Mouse (Mus musculus) lung, embryonic 16.5 days (tissue): ENCODE results near the gene Frmd5. TPM values are rescaled to one million over a fixed set of nuclear protein-coding genes. Genes with fewer than 3 reads are reported as not detected.

Experiments used
- ATAC-seq: fragments of 200-750 bp; cut with Nextera tagmentation; 2 replicates; pipeline ENCODE4 v1.8.0; 2017; ENCODE audit warnings: low read depth, mild to moderate bottlenecking, moderate library complexity
- H3K27ac ChIP-seq: fragments of 300-500 bp; sonication (generic); 2 replicates; pipeline ENCODE4 v1.5.1; 2014; ENCODE audit warnings: mild to moderate bottlenecking, control low read depth, low read length
- H3K27me3 ChIP-seq: fragments of 300-500 bp; sonication (generic); 2 replicates; pipeline ENCODE4 v1.6.1; 2014; ENCODE audit warnings: low read depth, low read length, mixed read lengths; ENCODE audit not compliant: control insufficient read depth, insufficient read depth
- H3K36me3 ChIP-seq: fragments of 300-500 bp; sonication (generic); 2 replicates; pipeline ENCODE4 v1.6.1; 2014; ENCODE audit warnings: low read length; ENCODE audit not compliant: control insufficient read depth, insufficient read depth
- H3K4me1 ChIP-seq: fragments of 300-500 bp; sonication (generic); replicated peaks from 2 replicates; pipeline ENCODE4 v1.6.1; 2014; ENCODE audit warnings: low read length, mixed read lengths; ENCODE audit not compliant: control insufficient read depth, insufficient read depth
- H3K4me2 ChIP-seq: fragments of 300-500 bp; sonication (generic); 2 replicates; pipeline ENCODE4 v1.6.1; 2014; ENCODE audit warnings: low read depth, low read length, control low read depth
- H3K4me3 ChIP-seq: fragments of 300-500 bp; sonication (generic); 2 replicates; pipeline ENCODE4 v1.5.1; 2014; ENCODE audit warnings: mild to moderate bottlenecking, low read length, control low read depth
- H3K9ac ChIP-seq: fragments of 300-500 bp; sonication (generic); 2 replicates; pipeline ENCODE4 v1.6.1; 2014; ENCODE audit warnings: low read length, control low read depth
- H3K9me3 ChIP-seq: fragments of 300-500 bp; sonication (generic); 2 replicates; pipeline ENCODE4 v1.6.1; 2016; ENCODE audit warnings: low read length; ENCODE audit not compliant: control insufficient read depth
- WGBS: fragments of 180-500 bp; shearing (Covaris S2); extraction: QIAGEN DNeasy Blood & Tissue Kit; methylation state at CpG from one replicate; pipeline ENCODE4 v1.1.7; 2014; 5-methylcytosine and 5-hydroxymethylcytosine counted together
- polyA plus RNA-seq: library from polyadenylated mRNA; unstranded; fragments of >200 nt; fragmentation: Nextera tagmentation; extraction: Ambion mirVana; gene quantifications from 2 replicates; pipeline ENCODE4 v1.2.1, GENCODE M21; 2015

Gene Frmd5
- polyA plus RNA-seq, 1 experiment from 2014 or later: 4.4 TPM

DNA sequence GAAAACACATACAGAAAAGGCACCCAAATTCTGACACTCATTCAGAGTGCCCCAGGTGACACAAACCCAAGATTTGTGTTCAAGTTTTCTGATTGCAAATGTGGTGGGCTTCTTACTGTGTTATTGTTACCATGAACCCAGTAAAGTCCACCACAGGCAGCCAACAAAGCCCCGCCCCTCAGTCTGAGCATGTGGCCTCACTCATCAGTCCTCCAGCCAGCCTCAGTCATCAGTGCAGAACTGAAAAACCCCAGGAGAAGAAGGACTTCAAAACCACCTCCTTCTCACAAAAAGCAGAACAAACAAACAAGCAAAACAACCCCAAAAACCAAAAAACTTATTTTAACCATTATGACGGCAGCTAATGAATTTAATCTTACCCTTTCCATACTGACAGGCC lies 18.5 kb downstream of the Frmd5 start:
- no peak overlapping the region for H3K9ac ChIP-seq
- no peaks in the 10 kb centered on the region for H3K36me3 ChIP-seq
- 83% methylated on average over 2 of the region's 2 CpGs for WGBS
- peaks cover 2% of the 10 kb centered on the region; the same call in 1 of the 2 replicates for H3K4me1 ChIP-seq
- no peak overlapping the region for H3K4me3 ChIP-seq
- no peak overlapping the region for H3K27ac ChIP-seq
- no peaks in the 10 kb centered on the region for H3K9me3 ChIP-seq
- H3K27me3 ChIP-seq: no peaks in the 10 kb centered on the region
- no peak for ATAC-seq
- H3K4me2 ChIP-seq: no peak overlapping the region

DNA sequence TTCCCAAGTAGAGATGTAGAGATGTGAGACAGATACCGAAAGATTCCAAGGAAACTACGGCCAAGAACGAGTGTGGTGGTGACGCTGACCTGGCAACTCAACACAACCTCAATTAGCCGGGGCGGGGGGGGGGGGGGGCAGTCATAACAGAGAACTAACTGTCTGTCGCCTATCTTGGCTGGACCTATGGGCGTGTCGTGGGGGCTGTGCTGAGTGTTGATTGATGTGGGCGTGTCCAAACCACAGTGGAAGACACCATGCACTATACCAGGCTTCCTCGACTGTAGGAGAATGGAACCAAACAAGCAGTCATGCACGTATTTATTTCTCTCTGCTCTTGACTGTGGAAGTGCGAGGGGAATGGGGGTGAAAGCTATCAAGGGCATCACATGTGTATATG lies 19.1 kb downstream of the Frmd5 start:
- Histone ChIP-seq H3K9me3 (no peaks in the 10 kb centered on the region), H3K4me2 (peak overlapping the region; percentile 52), H3K27me3 (no peaks in the 10 kb centered on the region), H3K27ac (no peak overlapping the region), H3K36me3 (no peaks in the 10 kb centered on the region), H3K4me3 (peak overlapping the region; percentile 16; the same call in 1 of the 2 replicates), H3K9ac (no peak overlapping the region), H3K4me1 (peaks cover 2% of the 10 kb centered on the region; the same call in 1 of the 2 replicates)
- ATAC-seq: no peak
- WGBS: 37% methylated on average over 12 of the region's 13 CpGs

DNA sequence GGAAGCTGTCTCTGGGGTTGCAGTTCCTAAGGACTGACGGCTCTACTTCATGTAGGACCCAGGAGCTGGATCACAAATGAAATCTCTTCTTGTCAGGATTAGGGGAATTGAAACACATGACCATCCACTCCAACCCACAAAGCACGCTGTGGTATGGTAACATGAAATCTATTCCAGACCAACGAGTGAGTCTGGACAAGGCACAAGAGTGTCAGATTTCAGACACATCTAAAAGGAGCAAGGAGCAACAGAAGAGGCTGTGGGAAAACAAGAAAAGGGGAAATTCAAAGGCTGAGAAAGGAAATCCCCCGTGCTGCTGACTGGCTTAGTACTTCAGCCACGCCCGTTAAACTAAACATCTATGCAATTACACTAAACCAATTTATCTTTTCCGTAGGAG lies 19.6 kb downstream of the Frmd5 start:
- no peaks in the 10 kb centered on the region for H3K9me3 ChIP-seq
- peak; percentile 20; the same call in 1 of the 2 replicates for ATAC-seq
- no peak overlapping the region for H3K27ac ChIP-seq
- peak overlapping the region; percentile 52 for H3K4me2 ChIP-seq
- 19% methylated on average over 7 of the region's 7 CpGs for WGBS
- H3K36me3 ChIP-seq: no peaks in the 10 kb centered on the region
- no peak overlapping the region for H3K4me3 ChIP-seq
- no peak overlapping the region for H3K9ac ChIP-seq
- no peaks in the 10 kb centered on the region for H3K27me3 ChIP-seq
- H3K4me1 ChIP-seq: peaks cover 2% of the 10 kb centered on the region; the same call in 1 of the 2 replicates

DNA sequence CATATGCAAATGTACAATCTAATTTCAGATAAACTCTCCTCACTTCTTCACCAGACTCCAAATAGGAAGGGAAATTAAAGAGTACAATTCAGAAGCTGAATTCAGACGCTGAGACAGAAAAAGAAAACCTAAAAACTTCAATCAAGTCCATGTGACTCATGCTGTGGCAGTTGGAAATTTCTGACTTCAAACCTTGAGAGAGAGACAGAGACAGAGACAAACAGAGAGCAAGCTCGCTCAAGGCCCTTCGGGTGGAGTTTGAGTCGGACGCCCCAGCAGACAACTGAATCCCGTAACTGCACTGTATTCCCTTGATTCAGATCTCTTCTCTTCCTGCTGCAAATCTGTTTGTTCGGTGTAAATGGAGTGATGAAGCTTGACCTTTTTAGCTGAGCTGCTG lies 30.7 kb downstream of the Frmd5 start:
- no peak overlapping the region for H3K9ac ChIP-seq
- H3K4me2 ChIP-seq: no peak overlapping the region
- no peak for ATAC-seq
- no peaks in the 10 kb centered on the region for H3K36me3 ChIP-seq
- H3K4me3 ChIP-seq: no peak overlapping the region
- H3K9me3 ChIP-seq: no peaks in the 10 kb centered on the region
- WGBS: 68% methylated on average over 7 of the region's 7 CpGs
- no peak overlapping the region for H3K27ac ChIP-seq
- no peaks in the 10 kb centered on the region for H3K27me3 ChIP-seq
- no peaks in the 10 kb centered on the region for H3K4me1 ChIP-seq

DNA sequence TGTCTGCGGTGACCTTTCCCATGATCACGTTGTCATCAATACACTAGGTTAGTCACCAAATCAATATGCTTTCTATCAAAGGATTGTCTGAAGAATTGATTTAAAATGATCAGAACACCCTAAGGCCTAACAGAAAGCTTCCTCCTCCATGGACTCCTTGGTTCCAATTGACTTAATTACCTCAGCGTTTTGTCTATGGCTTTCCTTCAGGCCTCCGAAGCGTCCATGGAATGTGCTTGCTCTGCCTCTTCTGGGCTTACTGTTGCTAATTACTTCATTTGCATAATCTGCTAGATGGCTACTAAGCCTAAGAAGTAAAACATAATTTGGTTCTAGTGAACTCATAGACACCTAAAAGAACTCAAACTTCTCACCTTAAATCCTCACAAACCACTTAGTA lies 42.0 kb downstream of the Frmd5 start:
- H3K4me1 ChIP-seq: no peaks in the 10 kb centered on the region
- no peak overlapping the region for H3K4me2 ChIP-seq
- no peak overlapping the region for H3K9ac ChIP-seq
- no peaks in the 10 kb centered on the region for H3K27me3 ChIP-seq
- H3K4me3 ChIP-seq: no peak overlapping the region
- H3K27ac ChIP-seq: no peak overlapping the region
- H3K9me3 ChIP-seq: no peaks in the 10 kb centered on the region; the same call in 1 of the 2 replicates
- 84% methylated on average over 5 of the region's 5 CpGs for WGBS
- no peaks in the 10 kb centered on the region for H3K36me3 ChIP-seq
- ATAC-seq: no peak

DNA sequence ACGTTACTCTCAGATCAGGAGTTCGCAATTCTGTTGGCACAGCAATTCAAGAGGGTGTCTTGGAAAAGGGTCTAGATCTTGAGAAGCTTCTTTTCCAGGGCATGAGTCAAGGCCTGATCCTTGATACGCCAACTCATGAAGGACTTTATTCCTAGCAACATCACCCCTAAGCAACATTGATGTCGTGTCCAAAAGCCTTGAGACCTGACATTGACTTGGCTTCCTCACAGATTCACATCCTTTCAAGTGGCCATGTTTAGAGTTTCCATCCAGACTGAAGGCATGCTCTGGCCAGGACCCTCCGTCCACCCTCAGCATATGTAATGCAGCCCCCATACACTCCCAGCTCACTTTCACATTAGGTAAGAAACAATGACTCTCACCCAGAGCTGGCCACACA lies 45.0 kb downstream of the Frmd5 start:
- no peaks in the 10 kb centered on the region for H3K9me3 ChIP-seq
- no peak for ATAC-seq
- H3K9ac ChIP-seq: no peak overlapping the region
- WGBS: 85% methylated on average over 5 of the region's 5 CpGs
- no peaks in the 10 kb centered on the region for H3K36me3 ChIP-seq
- H3K4me3 ChIP-seq: no peak overlapping the region
- no peaks in the 10 kb centered on the region for H3K4me1 ChIP-seq
- H3K4me2 ChIP-seq: no peak overlapping the region
- H3K27ac ChIP-seq: no peak overlapping the region
- no peaks in the 10 kb centered on the region for H3K27me3 ChIP-seq

DNA sequence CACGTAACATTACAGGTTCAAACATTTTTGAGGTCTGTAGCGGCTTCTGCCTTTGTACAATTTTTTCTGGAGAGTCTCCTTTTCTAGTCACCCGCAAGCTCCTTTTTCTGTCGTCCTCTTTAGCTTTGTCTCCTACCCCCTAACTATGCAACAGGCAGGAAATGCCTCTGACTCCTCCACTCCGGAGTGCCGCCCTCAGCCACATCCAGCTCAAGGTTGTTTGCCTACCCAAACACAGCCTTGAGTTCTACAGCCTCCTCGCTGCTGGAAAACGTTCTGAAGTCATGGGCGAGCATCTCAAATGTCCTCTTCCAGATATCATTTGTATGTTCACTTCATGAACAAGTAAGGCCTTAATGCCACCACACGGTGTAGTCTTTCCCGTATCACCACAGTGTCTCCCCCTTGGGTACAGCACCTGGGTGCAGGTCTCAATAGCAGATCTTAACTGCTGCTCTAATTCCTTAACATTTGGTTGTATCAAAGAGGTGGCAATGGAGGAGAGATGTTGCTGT lies 45.5 kb downstream of the Frmd5 start:
- H3K4me3 ChIP-seq: no peak overlapping the region
- H3K27ac ChIP-seq: no peak overlapping the region
- H3K9ac ChIP-seq: no peak overlapping the region
- ATAC-seq: no peak
- WGBS: 73% methylated on average over 11 of the region's 11 CpGs
- H3K27me3 ChIP-seq: no peaks in the 10 kb centered on the region
- H3K9me3 ChIP-seq: no peaks in the 10 kb centered on the region
- H3K4me2 ChIP-seq: no peak overlapping the region
- H3K36me3 ChIP-seq: no peaks in the 10 kb centered on the region
- H3K4me1 ChIP-seq: no peaks in the 10 kb centered on the region

DNA sequence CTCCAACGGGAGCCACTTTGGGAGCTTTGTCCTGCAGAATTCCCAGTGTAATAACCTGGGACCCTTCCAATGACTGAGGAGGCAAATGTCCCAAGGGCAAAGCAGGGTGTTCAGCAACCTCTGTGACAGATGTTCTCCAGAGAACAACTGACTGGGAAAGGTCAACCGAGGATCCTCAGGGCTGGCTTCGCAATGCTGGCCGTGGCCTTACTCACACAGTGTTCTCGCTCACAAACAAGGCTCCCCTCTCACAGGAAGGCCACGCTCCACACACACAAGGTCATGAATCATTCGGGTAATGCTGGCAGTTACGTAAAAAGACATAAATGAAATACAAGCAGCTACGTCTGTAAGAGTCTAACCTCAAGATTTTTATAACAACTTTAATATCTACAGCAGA lies 46.2 kb downstream of the Frmd5 start:
- no peak overlapping the region for H3K27ac ChIP-seq
- no peak overlapping the region for H3K4me3 ChIP-seq
- no peaks in the 10 kb centered on the region for H3K36me3 ChIP-seq
- no peak overlapping the region for H3K4me2 ChIP-seq
- H3K27me3 ChIP-seq: no peaks in the 10 kb centered on the region
- no peak for ATAC-seq
- no peaks in the 10 kb centered on the region for H3K9me3 ChIP-seq
- H3K9ac ChIP-seq: no peak overlapping the region
- 76% methylated on average over 9 of the region's 9 CpGs for WGBS
- H3K4me1 ChIP-seq: no peaks in the 10 kb centered on the region

DNA sequence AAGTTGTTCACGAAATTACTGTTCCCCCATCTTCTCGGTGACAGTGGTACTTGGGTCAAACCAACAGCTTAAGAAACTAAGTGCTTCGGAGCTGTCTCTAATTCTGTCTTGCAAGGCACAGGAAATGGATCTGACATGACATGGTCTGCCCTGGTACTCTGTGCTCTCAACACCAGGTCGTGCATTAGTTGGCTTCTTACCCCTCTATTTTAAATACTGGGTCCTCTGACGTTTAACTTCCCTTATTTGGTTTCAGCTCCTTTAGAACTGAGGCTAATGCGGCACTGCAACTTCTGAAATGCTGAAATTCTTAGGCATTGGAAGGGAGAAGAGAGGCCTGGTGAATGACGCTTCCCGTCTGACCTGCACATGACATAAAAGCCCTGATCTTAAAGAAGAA lies 48.6 kb downstream of the Frmd5 start:
- Histone ChIP-seq H3K36me3 (no peaks in the 10 kb centered on the region), H3K4me3 (no peak overlapping the region), H3K4me1 (no peaks in the 10 kb centered on the region), H3K27ac (no peak overlapping the region), H3K4me2 (no peak overlapping the region), H3K9me3 (no peaks in the 10 kb centered on the region), H3K9ac (no peak overlapping the region), H3K27me3 (no peaks in the 10 kb centered on the region)
- WGBS: 71% methylated on average over 8 of the region's 8 CpGs
- no peak for ATAC-seq

DNA sequence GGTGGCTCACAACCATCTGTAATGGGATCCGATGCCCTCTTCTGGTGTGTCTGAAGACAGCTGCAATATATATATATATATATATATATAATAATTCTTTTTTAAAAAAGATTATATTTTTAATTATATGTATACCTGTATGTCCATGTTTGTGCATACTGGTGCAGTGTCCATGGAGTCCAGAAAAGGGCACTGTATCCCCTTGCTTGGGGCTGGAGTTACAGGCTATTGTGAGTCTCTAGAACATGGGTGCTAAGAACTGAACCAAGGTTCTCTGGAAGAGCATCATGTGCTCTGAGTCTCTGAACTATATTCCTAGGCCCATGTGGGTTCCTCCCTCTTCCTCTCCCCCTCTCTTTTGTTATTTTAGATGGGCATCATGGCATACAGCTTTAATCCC lies 50.6 kb downstream of the Frmd5 start:
- no peaks in the 10 kb centered on the region for H3K4me1 ChIP-seq
- H3K4me2 ChIP-seq: no peak overlapping the region
- H3K36me3 ChIP-seq: no peaks in the 10 kb centered on the region
- no peaks in the 10 kb centered on the region for H3K9me3 ChIP-seq
- no peak overlapping the region for H3K27ac ChIP-seq
- ATAC-seq: no peak
- WGBS: 91% methylated on average over 1 of the region's 1 CpGs
- no peak overlapping the region for H3K4me3 ChIP-seq
- H3K27me3 ChIP-seq: no peaks in the 10 kb centered on the region
- no peak overlapping the region for H3K9ac ChIP-seq
